Mouse (Mus musculus) thymus, postnatal 14 days (tissue): ENCODE data around the gene Fhl1.

Experiments used
- DNase-seq: peaks from one replicate; pipeline ENCODE4 v3.0.0; 2021

Fhl1 gene

GRCm38 (mm10) chrX:56753317-56754289 is 22.0 kb downstream of the Fhl1 start:
- DNase-seq, result no peak

- DNase-seq, result peak; percentile 18
Observed at GRCm38 (mm10) chrX:56755646-56756045, 24.1 kb downstream of the Fhl1 start.

- no peak for DNase-seq
Observed at GRCm38 (mm10) chrX:56756352-56756751, 24.8 kb downstream of the Fhl1 start.

GRCm38 (mm10) chrX:56760257-56760760 is 28.7 kb downstream of the Fhl1 start:
- DNase-seq, result no peak

- DNase-seq, result no peak
Observed at GRCm38 (mm10) chrX:56769838-56770237, 38.3 kb downstream of the Fhl1 start.

GRCm38 (mm10) chrX:56771751-56772150 is 40.2 kb downstream of the Fhl1 start:
- no peak for DNase-seq

GRCm38 (mm10) chrX:56773329-56773728 is 41.7 kb downstream of the Fhl1 start:
- DNase-seq, result no peak

- DNase-seq, result no peak
Observed at GRCm38 (mm10) chrX:56786281-56787061, 54.9 kb downstream of the Fhl1 start.

GRCm38 (mm10) chrX:56787486-56787885 is 55.9 kb downstream of the Fhl1 start:
- DNase-seq, result no peak

GRCm38 (mm10) chrX:56790591-56790990 is 59.0 kb downstream of the Fhl1 start:
- no peak for DNase-seq

GRCm38 (mm10) chrX:56791268-56791667 is 59.7 kb downstream of the Fhl1 start:
- peak; percentile 41 for DNase-seq

- peak; percentile 12 for DNase-seq
Observed at GRCm38 (mm10) chrX:56821765-56822603, 90.4 kb downstream of the Fhl1 start, which contains the start of gene Map7d3. Gene Map7d3, minus strand, starts transcription at chrX:56822326.

- DNase-seq, result no peak
Observed at GRCm38 (mm10) chrX:56827492-56827891, 95.9 kb downstream of the Fhl1 start.

GRCm38 (mm10) chrX:56835842-56836241 is 104.3 kb downstream of the Fhl1 start:
- DNase-seq, result no peak

GRCm38 (mm10) chrX:56839369-56839768 is 107.8 kb downstream of the Fhl1 start:
- DNase-seq, result peak; percentile 3

GRCm38 (mm10) chrX:56841255-56841654 is 109.7 kb downstream of the Fhl1 start:
- no peak for DNase-seq
